Mouse (Mus musculus) neural tube, embryonic 13.5 days (tissue): ENCODE measurements around the gene Ric8a. TPM values are rescaled to one million over a fixed set of nuclear protein-coding genes. Genes with fewer than 3 reads are reported as not detected.

Experiments used
- ATAC-seq: fragments of 200-750 bp; cut with Nextera tagmentation; 2 replicates; pipeline ENCODE4 v1.8.0; 2017; ENCODE audit warnings: low read depth, mild to moderate bottlenecking, moderate TSS enrichment, moderate library complexity
- H3K27ac ChIP-seq: fragments of 300-500 bp; sonication (generic); replicated peaks from 2 replicates; pipeline ENCODE4 v1.5.1; 2015; ENCODE audit warnings: moderate library complexity, mild to moderate bottlenecking, inconsistent platforms
- H3K27me3 ChIP-seq: fragments of 300-500 bp; sonication (generic); 2 replicates; pipeline ENCODE4 v1.6.1; 2015; ENCODE audit warnings: mild to moderate bottlenecking, inconsistent platforms
- H3K36me3 ChIP-seq: fragments of 300-500 bp; sonication (generic); 2 replicates; pipeline ENCODE4 v1.6.1; 2015; ENCODE audit warnings: mild to moderate bottlenecking, inconsistent platforms
- H3K4me1 ChIP-seq: fragments of 300-500 bp; sonication (generic); replicated peaks from 2 replicates; pipeline ENCODE4 v1.6.1; 2015; ENCODE audit warnings: inconsistent platforms
- H3K4me2 ChIP-seq: fragments of 300-500 bp; sonication (generic); 2 replicates; pipeline ENCODE4 v1.6.1; 2015; ENCODE audit warnings: inconsistent platforms, mild to moderate bottlenecking, moderate library complexity
- H3K4me3 ChIP-seq: fragments of 300-500 bp; sonication (generic); 2 replicates; pipeline ENCODE4 v1.5.1; 2015; ENCODE audit warnings: mild to moderate bottlenecking, inconsistent platforms
- H3K9ac ChIP-seq: fragments of 300-500 bp; sonication (generic); 2 replicates; pipeline ENCODE4 v1.6.1; 2015; ENCODE audit warnings: moderate library complexity, mild to moderate bottlenecking, inconsistent platforms
- H3K9me3 ChIP-seq: fragments of 300-500 bp; sonication (generic); 2 replicates; pipeline ENCODE4 v1.6.1; 2016; ENCODE audit warnings: inconsistent platforms
- WGBS: fragments of 180-500 bp; shearing (Covaris S2); methylation state at CpG from one replicate; pipeline ENCODE4 v1.1.7; 2015; 5-methylcytosine and 5-hydroxymethylcytosine counted together
- polyA plus RNA-seq: library from polyadenylated mRNA; unstranded; fragments of >200 nt; fragmentation: Nextera tagmentation; extraction: Ambion mirVana; gene quantifications from 2 replicates; pipeline ENCODE4 v1.2.1, GENCODE M21; 2015

Gene Ric8a
- polyA plus RNA-seq, 1 experiment from 2014 or later: 99.1 TPM

GRCm38 (mm10) chr7:140834968-140835757 is 21.6 kb upstream of the Ric8a start, which contains the start of gene Urah:
Gene Urah (plus strand): TSS chr7:140835018.
- Histone ChIP-seq H3K9me3 (no peaks in the 10 kb centered on the region), H3K4me1 (no peaks in the 10 kb centered on the region), H3K9ac (no peak within 1 kb of the TSS), H3K4me3 (no peak within 1 kb of the TSS), H3K27me3 (0 out of 2 replicates have a peak, but pooled peaks cover 7% of the 10 kb centered on the region), H3K4me2 (no peak within 1 kb of the TSS), H3K27ac (no peak within 1 kb of the TSS), H3K36me3 (no peaks in the 10 kb centered on the region)
- no peak for ATAC-seq
- 49% methylated on average over 20 of the region's 20 CpGs for WGBS

DNA sequence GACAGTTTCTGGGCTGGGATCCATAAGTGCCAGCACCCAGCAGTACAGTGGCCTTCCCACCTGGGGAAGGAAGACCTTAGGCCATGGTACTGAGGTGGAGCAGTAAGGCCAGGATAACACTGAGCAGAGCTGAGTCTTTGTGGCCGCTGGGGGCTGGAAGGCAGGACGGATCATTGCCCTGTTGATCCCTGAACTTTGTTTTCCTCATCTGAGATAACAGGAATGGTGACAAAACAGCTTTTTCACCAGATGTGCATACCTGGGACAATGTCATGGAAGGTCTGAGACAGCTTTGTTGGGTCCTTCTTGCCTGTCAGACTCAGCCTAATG is 21.0 kb upstream of the Ric8a start:
- WGBS: 92% methylated on average over 2 of the region's 2 CpGs
- Histone ChIP-seq H3K27ac (no peak overlapping the region), H3K9ac (no peak overlapping the region), H3K27me3 (peaks cover 12% of the 10 kb centered on the region), H3K36me3 (no peaks in the 10 kb centered on the region), H3K9me3 (no peaks in the 10 kb centered on the region), H3K4me3 (no peak overlapping the region), H3K4me2 (no peak overlapping the region), H3K4me1 (no peaks in the 10 kb centered on the region)
- ATAC-seq: no peak

DNA sequence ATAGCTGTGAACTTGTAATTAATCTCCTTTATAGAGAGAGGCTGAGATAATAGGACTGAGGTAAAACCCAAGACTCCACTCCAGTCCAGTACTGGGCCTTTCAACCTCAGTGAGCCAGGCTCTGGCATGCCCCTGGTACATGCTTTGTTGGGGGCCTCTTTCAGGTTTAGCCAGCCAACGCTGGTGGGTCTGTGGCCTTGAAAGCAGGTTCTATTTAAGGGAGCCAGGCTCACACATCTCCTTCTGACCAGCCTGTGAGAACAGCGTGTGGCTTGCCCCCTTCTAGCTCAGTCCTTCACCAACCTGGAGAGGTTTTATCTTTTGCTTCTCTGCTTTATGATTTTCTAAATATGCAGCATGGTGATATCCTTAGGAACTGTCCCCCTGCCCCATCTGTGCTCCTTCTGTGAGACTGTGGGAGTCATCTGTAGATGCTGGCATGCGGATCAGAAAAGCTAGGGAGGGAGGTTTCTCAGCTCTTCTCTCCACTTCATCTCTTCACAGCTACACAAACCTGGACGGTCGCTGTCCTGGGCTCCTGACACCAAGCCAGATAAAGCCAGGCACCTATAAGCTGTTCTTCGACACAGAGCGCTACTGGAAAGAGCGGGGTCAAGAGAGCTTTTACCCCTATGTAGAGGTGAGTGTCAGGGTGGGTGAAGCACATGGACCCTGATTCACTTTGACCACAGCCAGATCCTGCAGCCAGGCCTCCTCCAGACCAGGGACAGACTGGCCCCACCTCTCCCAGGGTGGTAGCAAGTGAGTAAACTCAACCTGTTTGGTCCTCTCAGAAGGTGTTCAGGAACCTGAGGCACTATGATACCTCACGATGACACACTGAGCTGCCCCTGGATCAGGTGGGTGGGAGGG is 20.3 kb upstream of the Ric8a start:
- H3K27me3 ChIP-seq: peaks cover 18% of the 10 kb centered on the region
- H3K9ac ChIP-seq: no peak overlapping the region
- no peaks in the 10 kb centered on the region for H3K4me1 ChIP-seq
- no peaks in the 10 kb centered on the region for H3K36me3 ChIP-seq
- H3K9me3 ChIP-seq: no peaks in the 10 kb centered on the region
- 89% methylated on average over 9 of the region's 9 CpGs for WGBS
- no peak overlapping the region for H3K27ac ChIP-seq
- no peak for ATAC-seq
- no peak overlapping the region for H3K4me3 ChIP-seq
- no peak overlapping the region for H3K4me2 ChIP-seq

DNA sequence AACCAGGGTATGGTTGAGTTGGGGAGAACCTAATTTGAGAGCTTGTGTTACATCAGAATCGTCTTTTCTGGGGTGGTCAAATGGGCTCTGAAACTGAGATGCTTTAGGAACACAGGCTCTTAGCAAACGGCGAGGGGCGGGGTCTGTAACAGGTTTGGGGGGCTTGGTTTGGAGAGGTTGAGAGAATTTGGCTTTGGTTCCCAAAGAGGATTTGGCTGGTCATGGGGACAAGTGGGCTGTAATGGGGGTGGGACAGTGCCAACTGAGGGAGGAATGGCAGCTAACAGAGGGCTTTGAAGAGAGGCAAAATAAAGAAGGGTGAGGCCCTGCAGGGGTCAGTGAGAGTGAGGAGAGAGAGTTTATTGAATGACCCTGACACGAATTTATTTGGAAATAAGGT is 17.2 kb upstream of the Ric8a start:
- H3K27ac ChIP-seq: no peak overlapping the region
- H3K9me3 ChIP-seq: no peaks in the 10 kb centered on the region
- no peaks in the 10 kb centered on the region for H3K4me1 ChIP-seq
- no peak overlapping the region for H3K4me2 ChIP-seq
- no peak overlapping the region for H3K9ac ChIP-seq
- no peak for ATAC-seq
- H3K27me3 ChIP-seq: peaks cover 36% of the 10 kb centered on the region
- no peaks in the 10 kb centered on the region for H3K36me3 ChIP-seq
- 69% methylated on average over 5 of the region's 5 CpGs for WGBS
- no peak overlapping the region for H3K4me3 ChIP-seq

GRCm38 (mm10) chr7:140840750-140841735 is 15.7 kb upstream of the Ric8a start:
- H3K9ac ChIP-seq: no peak overlapping the region
- no peak overlapping the region for H3K27ac ChIP-seq
- ATAC-seq: no peak
- no peaks in the 10 kb centered on the region for H3K36me3 ChIP-seq
- peaks cover 36% of the 10 kb centered on the region for H3K27me3 ChIP-seq
- H3K4me1 ChIP-seq: no peaks in the 10 kb centered on the region
- 38% methylated on average over 19 of the region's 19 CpGs for WGBS
- no peak overlapping the region for H3K4me3 ChIP-seq
- H3K4me2 ChIP-seq: no peak overlapping the region
- no peaks in the 10 kb centered on the region for H3K9me3 ChIP-seq

GRCm38 (mm10) chr7:140843806-140844205 is 13.0 kb upstream of the Ric8a start:
- ATAC-seq: no peak
- Histone ChIP-seq H3K4me2 (no peak overlapping the region), H3K4me3 (no peak overlapping the region), H3K27me3 (peaks cover 41% of the 10 kb centered on the region), H3K27ac (no peak overlapping the region), H3K36me3 (no peaks in the 10 kb centered on the region), H3K9ac (no peak overlapping the region), H3K9me3 (no peaks in the 10 kb centered on the region), H3K4me1 (no peaks in the 10 kb centered on the region)
- 82% methylated on average over 7 of the region's 7 CpGs for WGBS

GRCm38 (mm10) chr7:140844905-140845665 is 11.7 kb upstream of the Ric8a start, which contains the start of gene Scgb1c1:
Gene Scgb1c1 (plus strand): TSS chr7:140845547.
- 35% methylated on average over 14 of the region's 14 CpGs for WGBS
- ATAC-seq: peak; percentile 80

DNA sequence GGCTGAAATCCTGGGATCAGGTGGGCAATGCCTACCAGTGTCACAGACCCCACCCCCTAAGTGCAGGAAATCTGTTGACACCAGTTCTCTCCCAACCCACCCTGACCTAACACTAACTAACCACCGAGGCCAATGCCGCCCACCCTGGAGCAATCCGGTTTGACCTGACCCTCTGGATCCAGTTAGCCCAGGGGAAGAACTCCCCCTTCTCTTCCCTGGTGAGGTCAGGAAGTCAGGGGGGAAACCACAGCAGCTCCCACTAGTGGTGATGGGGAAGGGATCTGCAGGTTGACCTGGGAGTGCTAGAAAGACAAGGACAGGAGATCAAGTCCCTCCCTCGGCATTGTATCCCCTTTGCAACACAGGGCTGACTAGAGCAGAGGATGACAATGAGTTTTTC is 11.1 kb upstream of the Ric8a start:
- H3K4me1 ChIP-seq: no peaks in the 10 kb centered on the region
- no peak overlapping the region for H3K4me2 ChIP-seq
- 70% methylated on average over 4 of the region's 4 CpGs for WGBS
- H3K27ac ChIP-seq: no peak overlapping the region
- H3K9ac ChIP-seq: no peak overlapping the region
- no peak overlapping the region for H3K4me3 ChIP-seq
- no peaks in the 10 kb centered on the region for H3K9me3 ChIP-seq
- peaks cover 29% of the 10 kb centered on the region for H3K27me3 ChIP-seq
- no peak for ATAC-seq
- H3K36me3 ChIP-seq: no peaks in the 10 kb centered on the region; the same call in 1 of the 2 replicates

More at GRCm38 (mm10) chr7:140844905-140845665, 11.7 kb upstream of the Ric8a start, which contains the start of gene Scgb1c1:
- no peak within 1 kb of the TSS for H3K4me3 ChIP-seq
- H3K27me3 ChIP-seq: peaks cover 34% of the 10 kb centered on the region
- no peaks in the 10 kb centered on the region for H3K36me3 ChIP-seq
- no peaks in the 10 kb centered on the region for H3K4me1 ChIP-seq
- no peak within 1 kb of the TSS for H3K27ac ChIP-seq
- H3K9ac ChIP-seq: no peak within 1 kb of the TSS
- H3K9me3 ChIP-seq: no peaks in the 10 kb centered on the region
- no peak within 1 kb of the TSS for H3K4me2 ChIP-seq

DNA sequence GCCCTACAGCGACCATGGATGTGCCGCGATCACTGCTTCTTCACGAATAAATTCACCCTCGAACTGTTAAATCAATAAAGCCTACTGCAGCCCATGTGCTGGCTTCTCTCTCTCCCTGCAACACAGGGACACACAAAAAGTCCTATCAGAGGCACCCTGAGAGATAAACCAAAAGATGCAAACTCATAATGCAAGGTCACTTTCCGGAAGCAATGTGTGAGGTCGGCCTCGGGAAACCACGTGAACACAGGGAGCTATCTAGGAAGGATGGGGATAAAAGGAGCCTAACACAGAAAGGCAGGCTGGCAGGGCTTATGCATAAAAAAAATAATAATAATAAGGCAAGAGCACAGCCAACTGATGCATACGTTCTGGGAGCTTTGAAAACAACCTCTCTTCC is 10.1 kb upstream of the Ric8a start:
- Histone ChIP-seq H3K9me3 (no peaks in the 10 kb centered on the region), H3K4me3 (no peak overlapping the region), H3K36me3 (peaks cover 9% of the 10 kb centered on the region), H3K4me2 (no peak overlapping the region), H3K27ac (no peak overlapping the region), H3K4me1 (no peaks in the 10 kb centered on the region), H3K9ac (no peak overlapping the region), H3K27me3 (peaks cover 22% of the 10 kb centered on the region)
- ATAC-seq: no peak
- WGBS: 87% methylated on average over 10 of the region's 10 CpGs

GRCm38 (mm10) chr7:140847755-140848580 is 8.8 kb upstream of the Ric8a start, which contains the start of gene Odf3:
Gene Odf3 (plus strand): TSS chr7:140847805.
- Histone ChIP-seq H3K27ac (no peak within 1 kb of the TSS), H3K9me3 (no peaks in the 10 kb centered on the region), H3K4me2 (no peak within 1 kb of the TSS), H3K4me3 (no peak within 1 kb of the TSS), H3K9ac (peak within 1 kb of the TSS; percentile 34; the same call in 1 of the 2 replicates), H3K4me1 (no peaks in the 10 kb centered on the region), H3K27me3 (peaks cover 14% of the 10 kb centered on the region), H3K36me3 (peaks cover 22% of the 10 kb centered on the region)
- ATAC-seq: no peak
- 76% methylated on average over 11 of the region's 11 CpGs for WGBS
